ENCODE assay signal across 9 mouse cellular contexts in genomic region chr7:34985216-34985615, GRCm38 (mm10).
A peak's percentile ranks its signal among the peaks of the same experiment; 100 is the strongest.
DNase-seq lines count a peak whose midpoint lies in the region; ATAC-seq lines count a peak whose summit lies in the region.
"Had no signal": no experiment of that assay in that cellular context is flagged by ENCODE, and none has a peak within 500 bp of the region (broad histone marks: within the 10 kb centered on the region; RNA-seq: fewer than 3 reads in every experiment).

No protein-coding gene starts in this region.

- WGBS in hindbrain, embryonic 10.5 days, result 87% methylated on average over 9 of the region's 9 CpGs
- 87% methylated on average over 9 of the region's 9 CpGs for WGBS in hindbrain, embryonic 14.5 days
- 23% methylated on average over 9 of the region's 9 CpGs for WGBS in liver, embryonic 16.5 days (ENCODE audit: insufficient replicate concordance)
- WGBS in forebrain, embryonic 11.5 days, result 90% methylated on average over 9 of the region's 9 CpGs

- peak overlapping the region; percentile 17; the same call in 1 of the 2 replicates for H3K27ac ChIP-seq in hindbrain, embryonic 10.5 days
- no peak overlapping the region for H3K27ac ChIP-seq in hindbrain, embryonic 14.5 days
- peak overlapping the region; percentile 96 for H3K27ac ChIP-seq in liver, embryonic 16.5 days (ENCODE audit: low read length)
- no peak overlapping the region for H3K27ac ChIP-seq in forebrain, embryonic 11.5 days (ENCODE audit: low read depth, low read length)
- H3K27ac ChIP-seq: limb, embryonic 13.5 days had no signal

- no peaks in the 10 kb centered on the region for H3K27me3 ChIP-seq in hindbrain, embryonic 10.5 days (ENCODE audit: insufficient read depth, poor library complexity, severe bottlenecking)
- no peaks in the 10 kb centered on the region for H3K27me3 ChIP-seq in hindbrain, embryonic 14.5 days (ENCODE audit: control insufficient read depth, insufficient read depth, low read length)
- H3K27me3 ChIP-seq in liver, embryonic 16.5 days (ENCODE audit: control insufficient read depth, insufficient read depth, low read depth, low read length), result no peaks in the 10 kb centered on the region
- no peaks in the 10 kb centered on the region for H3K27me3 ChIP-seq in forebrain, embryonic 11.5 days (ENCODE audit: control insufficient read depth, insufficient read depth, low read length)
- H3K27me3 ChIP-seq: limb, embryonic 13.5 days had no signal

- H3K9me3 ChIP-seq in hindbrain, embryonic 10.5 days, result no peaks in the 10 kb centered on the region
- no peaks in the 10 kb centered on the region for H3K9me3 ChIP-seq in hindbrain, embryonic 14.5 days (ENCODE audit: control insufficient read depth, low read length)
- H3K9me3 ChIP-seq in liver, embryonic 16.5 days (replicated peaks; ENCODE audit: control insufficient read depth, low read length), result no peaks in the 10 kb centered on the region
- H3K9me3 ChIP-seq in forebrain, embryonic 11.5 days (ENCODE audit: control insufficient read depth, low read length), result no peaks in the 10 kb centered on the region
- H3K9me3 ChIP-seq: limb, embryonic 13.5 days had no signal

- H3K4me2 ChIP-seq in hindbrain, embryonic 14.5 days (replicated peaks), result no peak overlapping the region
- H3K4me2 ChIP-seq in liver, embryonic 16.5 days (ENCODE audit: low read depth, low read length), result peak overlapping the region; percentile 43
- no peak overlapping the region for H3K4me2 ChIP-seq in forebrain, embryonic 11.5 days (ENCODE audit: low read depth, low read length, severe bottlenecking)
- H3K4me2 ChIP-seq: limb, embryonic 13.5 days had no signal

- H3K4me1 ChIP-seq in hindbrain, embryonic 10.5 days (replicated peaks), result peaks cover 33% of the 10 kb centered on the region
- H3K4me1 ChIP-seq in hindbrain, embryonic 14.5 days (replicated peaks; ENCODE audit: control insufficient read depth, insufficient read depth, low read length), result peaks cover 20% of the 10 kb centered on the region
- H3K4me1 ChIP-seq in liver, embryonic 16.5 days (ENCODE audit: control insufficient read depth, low read depth, low read length), result peaks cover 28% of the 10 kb centered on the region
- H3K4me1 ChIP-seq in forebrain, embryonic 11.5 days (replicated peaks; ENCODE audit: control insufficient read depth, insufficient read depth, low read length), result 0 out of 2 replicates have a peak, but pooled peaks cover 2% of the 10 kb centered on the region

- no peak overlapping the region for H3K4me3 ChIP-seq in hindbrain, embryonic 10.5 days
- no peak overlapping the region for H3K4me3 ChIP-seq in hindbrain, embryonic 14.5 days (replicated peaks; ENCODE audit: low read length)
- H3K4me3 ChIP-seq in liver, embryonic 16.5 days (ENCODE audit: low read depth, low read length), result peak overlapping the region; percentile 25
- H3K4me3 ChIP-seq in forebrain, embryonic 11.5 days (ENCODE audit: low read depth, low read length), result no peak overlapping the region
- H3K4me3 ChIP-seq: limb, embryonic 13.5 days had no signal

- no peak for ATAC-seq in hindbrain, embryonic 14.5 days (ENCODE audit: low FRiP score)
- ATAC-seq in hematopoietic stem cell, adult 5-6 weeks (replicated peaks in 1 of 2; ENCODE audit: insufficient read depth in 1 of 2, low FRiP score in 2 of 2, low TSS enrichment in 1 of 2, low read depth in 1 of 2, poor library complexity in 2 of 2, severe bottlenecking in 2 of 2), result peak; percentile 36 to 39
- peak; percentile 10 for ATAC-seq in liver, embryonic 16.5 days (ENCODE audit: low read depth)
- no peak for ATAC-seq in forebrain, embryonic 11.5 days (replicated peaks; ENCODE audit: low FRiP score)

- H3K9ac ChIP-seq in hindbrain, embryonic 14.5 days, result no peak overlapping the region
- H3K9ac ChIP-seq in liver, embryonic 16.5 days (ENCODE audit: low read depth, low read length), result peak overlapping the region; percentile 58
- H3K9ac ChIP-seq in forebrain, embryonic 11.5 days (ENCODE audit: low read length), result no peak overlapping the region
- H3K9ac ChIP-seq: limb, embryonic 13.5 days had no signal

- H3K36me3 ChIP-seq in hindbrain, embryonic 10.5 days, result peaks cover 15% of the 10 kb centered on the region
- no peaks in the 10 kb centered on the region for H3K36me3 ChIP-seq in hindbrain, embryonic 14.5 days (replicated peaks; ENCODE audit: control insufficient read depth, insufficient read depth)
- no peaks in the 10 kb centered on the region for H3K36me3 ChIP-seq in liver, embryonic 16.5 days (ENCODE audit: control insufficient read depth, insufficient read depth)
- no peaks in the 10 kb centered on the region; the same call in 1 of the 2 replicates for H3K36me3 ChIP-seq in forebrain, embryonic 11.5 days (ENCODE audit: control insufficient read depth, insufficient read depth, low read length)

- no peak for DNase-seq in hindbrain, embryonic 10.5 days (ENCODE audit: low spot score)
- DNase-seq in hindbrain, embryonic 14.5 days (ENCODE audit: low spot score), result no peak
- peak; percentile 22 for DNase-seq in MEL-GATA-1-ER (ENCODE audit: extremely low read depth, low read depth)
- DNase-seq in urinary bladder, postnatal 14 days (ENCODE audit: low spot score), result no peak
- no peak for DNase-seq in adrenal gland, postnatal 25 days
- DNase-seq in forebrain, embryonic 11.5 days (ENCODE audit: low spot score), result no peak

Comparison
In these comparisons a context has a peak if more than half of its experiments do, and no peak if none do; other contexts are left out.
1. H3K27ac ChIP-seq: peak in hindbrain, embryonic 10.5 days (single experiment) and liver, embryonic 16.5 days (single experiment); none in hindbrain, embryonic 14.5 days (single experiment) and forebrain, embryonic 11.5 days (single experiment).
2. ATAC-seq: peak in hematopoietic stem cell, adult 5-6 weeks (2 of 2) and liver, embryonic 16.5 days (single experiment); none in hindbrain, embryonic 14.5 days (single experiment) and forebrain, embryonic 11.5 days (single experiment).